11 mouse cellular contexts compared by ENCODE assay signal in the genomic region with DNA sequence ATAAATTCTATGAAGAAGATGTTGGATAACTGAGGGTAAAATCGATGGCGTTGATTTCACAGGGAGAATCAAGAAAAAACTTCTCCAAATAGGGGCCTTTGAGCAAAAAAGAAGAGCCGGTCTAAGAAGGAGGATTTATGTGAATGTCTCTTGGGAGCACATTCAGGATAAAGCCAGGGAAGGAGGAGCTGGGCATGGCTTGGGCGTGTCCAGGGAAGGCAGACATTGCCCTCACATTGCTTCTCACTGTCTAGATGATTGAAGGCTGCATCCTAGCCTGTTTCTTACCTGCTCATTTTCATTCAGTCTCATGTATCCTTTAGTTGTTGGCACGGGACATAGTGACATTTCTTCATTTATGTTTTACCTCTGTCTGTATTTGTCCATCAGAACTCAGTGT.
"Had no signal": no experiment of that assay in that cellular context is flagged by ENCODE, and none has a peak within 500 bp of the region (broad histone marks: within the 10 kb centered on the region; RNA-seq: fewer than 3 reads in every experiment).

No protein-coding gene starts in this region.

- H3K36me3 ChIP-seq: limb, embryonic 13.5 days had no signal

- H3K27ac ChIP-seq: layer of hippocampus, adult 2 months; limb, embryonic 13.5 days; liver, embryonic 14.5 days had no signal

- H3K9me3 ChIP-seq: limb, embryonic 13.5 days had no signal

- H3K4me3 ChIP-seq: layer of hippocampus, adult 2 months; limb, embryonic 13.5 days had no signal

- H3K9ac ChIP-seq: limb, embryonic 13.5 days; liver, embryonic 14.5 days had no signal

- DNase-seq: kidney, adult 11 months; kidney, postnatal 10 days; kidney, postnatal 4 days; lung, adult 18-20 months; right cerebral cortex, postnatal 4 days; spleen, adult 18-20 months; thymus, adult 2 months; thymus, postnatal 36 days had no signal

- H3K4me2 ChIP-seq: limb, embryonic 13.5 days had no signal

- H3K27me3 ChIP-seq: limb, embryonic 13.5 days had no signal
